Mouse (Mus musculus): ENCODE measurements at regions not wholly inside any gene's neighbourhood (a gene's known extent, or its start where the extent isn't known, plus 50 kb on each side); places are given as distances from the start of the nearest gene placed in this dataset.

GRCm38 (mm10) chr7:75923951-75924467, 75.9 kb downstream of the Klhl25 start:
- peak in 1 of 2 experiments; percentile 20 for DNase-seq (ENCODE audit: low spot score in 2 of 2)

DNA sequence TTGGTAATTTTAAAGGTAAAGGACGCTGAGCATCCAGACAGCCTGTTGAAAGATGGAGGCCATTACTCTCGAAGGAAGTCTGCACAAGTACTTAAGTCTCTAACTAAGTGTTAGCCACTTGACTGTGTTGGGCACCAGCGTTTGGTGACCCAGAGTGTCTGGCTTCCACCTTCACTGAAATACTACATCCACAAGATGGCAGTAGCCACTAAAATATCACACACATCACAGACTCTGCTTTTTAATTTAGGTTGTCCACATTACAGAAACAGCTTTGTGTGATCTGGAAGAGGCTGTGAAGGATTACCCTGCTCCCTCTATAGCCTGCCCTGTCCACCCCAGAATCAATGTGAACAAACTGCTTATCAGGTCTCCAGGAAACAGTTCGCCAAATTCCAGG, 79.4 kb downstream of the Klhl25 start:
- peak in 1 of 2 experiments; percentile 23 for DNase-seq (ENCODE audit: low spot score in 2 of 2)

DNA sequence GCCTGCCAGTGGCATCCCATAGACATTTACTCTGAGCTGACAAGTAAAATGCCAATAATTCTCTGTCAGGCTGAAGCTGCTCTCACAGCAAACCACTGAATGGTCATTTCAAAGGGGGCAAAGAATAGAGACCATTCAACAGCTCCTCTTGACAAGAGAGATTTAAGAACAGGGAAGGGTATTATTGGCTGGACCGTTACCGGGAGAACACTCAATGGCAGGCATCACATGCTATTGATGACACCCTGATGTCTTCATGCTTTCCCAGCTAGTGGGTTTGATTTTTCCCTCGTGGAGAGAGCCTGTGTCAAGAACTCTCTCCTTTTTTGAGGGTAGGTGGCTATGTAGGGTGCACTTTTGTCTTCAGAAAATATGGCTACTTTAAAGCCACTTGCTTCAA, 95.7 kb downstream of the Klhl25 start:
- no peak for DNase-seq (ENCODE audit: low spot score in 2 of 2)

- DNase-seq (ENCODE audit: low spot score in 2 of 2) = no peak
Measured at GRCm38 (mm10) chr7:75955671-75956070, 107.6 kb downstream of the Klhl25 start.

- DNase-seq (ENCODE audit: low spot score in 2 of 2) = no peak
Measured at GRCm38 (mm10) chr7:75957366-75957765, 109.3 kb downstream of the Klhl25 start.

DNA sequence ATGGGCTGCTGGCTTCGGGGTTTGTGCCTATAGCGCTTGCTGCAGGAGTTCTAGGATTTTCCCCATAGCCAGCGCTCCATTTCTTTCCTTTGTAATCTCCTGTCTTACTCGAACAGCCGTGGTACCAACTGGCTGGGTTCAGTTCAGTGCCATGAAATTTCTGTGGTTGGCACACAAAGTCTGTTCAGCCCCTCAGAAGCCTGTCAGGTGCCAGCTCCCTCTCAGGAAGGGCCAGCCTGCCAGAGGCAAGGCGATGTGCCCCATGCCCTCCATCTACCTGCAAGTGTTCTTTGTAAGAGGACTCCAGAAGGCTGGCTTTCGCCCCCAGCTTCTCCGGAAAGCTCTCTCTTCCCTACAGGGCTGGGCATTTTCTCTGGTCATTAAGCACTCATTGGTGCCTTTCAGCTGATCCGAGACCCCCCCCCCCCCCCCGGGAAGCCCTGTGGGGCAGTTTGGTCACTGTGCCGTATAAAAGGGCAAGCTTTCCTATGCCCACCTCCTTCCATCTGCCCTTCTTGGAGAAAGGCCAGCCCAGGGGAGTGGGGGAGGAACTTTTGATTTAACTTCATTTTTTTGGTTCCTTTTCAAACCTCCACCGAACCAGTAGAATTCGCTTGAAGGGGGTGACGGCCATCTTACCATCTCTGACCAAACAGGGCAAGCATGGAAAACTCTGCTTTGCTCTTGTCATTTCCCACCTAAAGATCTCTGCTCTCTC, 112.0 kb downstream of the Klhl25 start:
- DNase-seq (ENCODE audit: low spot score in 2 of 2) = peak in 1 of 2 experiments; percentile 45

- no peak for DNase-seq (ENCODE audit: low spot score in 2 of 2)
Measured at GRCm38 (mm10) chr7:75968177-75968576, 120.1 kb downstream of the Klhl25 start.

DNA sequence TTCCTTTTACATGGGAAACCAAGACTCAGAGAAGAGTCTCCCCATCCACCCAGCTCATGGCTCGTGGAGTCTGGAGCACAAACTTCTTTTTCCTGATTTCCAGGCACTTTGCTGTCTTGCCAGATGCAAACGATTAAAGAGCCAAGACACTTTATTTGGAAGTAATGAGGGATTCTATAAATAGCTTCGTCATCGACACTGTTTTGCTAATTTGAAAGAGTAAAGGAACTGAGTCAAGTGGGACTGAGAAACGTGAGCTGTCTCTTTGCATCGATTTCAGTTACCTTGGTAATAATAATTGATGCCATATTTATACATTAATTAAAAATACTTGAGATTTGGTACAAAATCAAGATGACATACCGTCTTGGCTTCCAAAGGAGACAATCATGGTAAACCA, 122.8 kb downstream of the Klhl25 start:
- no peak for DNase-seq (ENCODE audit: low spot score in 2 of 2)

DNA sequence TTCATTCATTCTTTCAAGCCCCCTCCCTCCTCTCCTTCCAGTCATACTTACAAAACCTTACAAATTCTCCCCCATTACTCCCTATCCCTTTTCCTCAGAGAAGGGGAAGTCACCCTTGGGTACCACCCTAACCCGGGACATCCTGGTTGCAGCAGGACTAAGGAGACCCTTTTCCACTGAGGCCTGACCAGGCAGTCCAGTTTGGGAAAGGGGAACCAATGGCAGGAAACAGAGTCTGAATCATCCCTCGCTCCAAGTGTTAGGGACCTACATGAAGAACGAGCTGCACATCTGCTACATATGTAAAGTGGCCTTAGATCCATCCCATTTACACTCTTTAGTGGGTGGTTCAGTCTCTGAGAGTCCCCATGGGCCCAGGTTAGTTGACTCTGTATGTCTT, 123.6 kb downstream of the Klhl25 start:
- no peak for DNase-seq (ENCODE audit: low spot score in 2 of 2)

DNA sequence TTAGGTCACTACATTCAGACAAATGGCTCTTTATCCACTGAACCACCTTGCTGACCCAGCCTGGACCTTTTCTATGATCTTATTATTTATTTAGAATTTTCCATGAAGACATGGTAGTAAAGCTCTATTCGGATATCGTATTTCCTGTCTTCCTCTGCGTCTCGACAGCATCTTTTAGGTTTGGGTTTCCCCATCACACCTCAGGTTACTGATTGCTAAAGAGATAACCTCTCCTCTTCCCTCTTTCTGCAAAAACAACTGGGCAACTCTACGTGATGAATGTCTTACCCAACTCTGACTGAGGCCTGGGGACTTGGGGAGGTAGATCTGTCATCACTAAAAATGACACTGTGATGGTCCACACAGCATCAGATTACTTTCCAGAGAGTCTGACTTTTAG, 133.4 kb downstream of the Klhl25 start:
- DNase-seq (ENCODE audit: low spot score in 2 of 2) = no peak

GRCm38 (mm10) chr7:75983029-75983808, 135.1 kb downstream of the Klhl25 start:
- DNase-seq (ENCODE audit: low spot score in 2 of 2) = no peak

DNA sequence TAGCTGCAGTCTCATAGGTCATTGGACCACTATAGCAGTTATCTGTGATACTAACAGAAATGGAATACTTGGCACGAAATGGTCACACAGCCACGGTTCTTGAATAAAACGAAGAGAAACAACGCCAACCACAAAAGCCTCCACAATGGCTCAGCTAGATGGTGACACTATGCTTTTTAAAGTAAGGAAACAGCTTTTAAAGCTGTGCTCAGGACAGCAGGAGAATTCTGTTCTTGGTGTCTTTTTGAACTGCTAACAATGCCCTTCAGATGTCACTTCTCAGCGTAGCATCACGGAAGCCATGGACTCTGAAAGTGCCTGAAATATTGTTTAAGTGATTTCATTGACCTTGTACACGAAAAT, 135.7 kb downstream of the Klhl25 start:
- DNase-seq (ENCODE audit: low spot score in 2 of 2) = no peak

DNA sequence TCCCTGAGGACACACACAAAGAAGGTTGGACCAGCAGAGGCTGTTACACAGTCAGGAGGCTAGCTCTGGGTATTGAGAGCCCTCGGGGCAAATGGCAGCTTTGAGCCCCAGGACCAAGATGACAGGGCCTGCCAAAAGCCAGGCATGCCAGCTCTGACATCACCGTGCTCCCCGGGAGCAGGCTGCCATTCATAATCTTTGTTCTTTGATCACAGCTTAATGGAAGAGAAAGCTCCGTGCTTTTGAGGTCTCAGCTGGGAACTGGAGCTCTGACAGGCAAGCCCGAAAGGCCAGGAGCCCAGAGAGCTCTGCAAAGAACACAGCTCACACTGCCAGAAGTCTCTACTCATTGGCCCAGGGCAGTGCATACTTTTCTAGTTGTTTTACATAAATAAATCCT, 150.7 kb downstream of the Klhl25 start:
- no peak for DNase-seq (ENCODE audit: low spot score in 2 of 2)

GRCm38 (mm10) chr7:75999324-75999907, 151.3 kb downstream of the Klhl25 start:
- no peak for DNase-seq (ENCODE audit: low spot score in 2 of 2)

- no peak for DNase-seq (ENCODE audit: low spot score in 2 of 2)
Measured at GRCm38 (mm10) chr7:76001012-76001411, 152.9 kb downstream of the Klhl25 start.

DNA sequence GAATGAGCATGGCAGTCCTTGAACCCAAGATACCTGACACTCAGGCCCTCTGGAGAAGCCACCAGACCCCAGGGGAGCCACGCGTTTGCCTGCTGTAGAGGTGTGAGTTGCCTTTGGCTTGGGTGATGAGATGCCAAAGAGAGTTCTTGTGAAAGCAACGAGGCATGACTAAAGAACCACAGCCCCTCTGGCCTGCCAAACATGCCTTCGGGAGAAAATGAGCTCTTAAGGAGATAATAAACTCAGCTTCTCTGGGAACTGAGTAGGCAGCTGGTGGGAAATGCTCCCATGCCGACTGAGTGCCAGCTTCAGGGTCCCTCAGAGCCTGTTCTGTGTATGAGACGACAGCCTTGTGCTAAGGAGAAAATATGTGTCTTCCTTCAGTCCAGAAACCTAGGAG, 160.1 kb downstream of the Klhl25 start:
- no peak for DNase-seq (ENCODE audit: low spot score in 2 of 2)

DNA sequence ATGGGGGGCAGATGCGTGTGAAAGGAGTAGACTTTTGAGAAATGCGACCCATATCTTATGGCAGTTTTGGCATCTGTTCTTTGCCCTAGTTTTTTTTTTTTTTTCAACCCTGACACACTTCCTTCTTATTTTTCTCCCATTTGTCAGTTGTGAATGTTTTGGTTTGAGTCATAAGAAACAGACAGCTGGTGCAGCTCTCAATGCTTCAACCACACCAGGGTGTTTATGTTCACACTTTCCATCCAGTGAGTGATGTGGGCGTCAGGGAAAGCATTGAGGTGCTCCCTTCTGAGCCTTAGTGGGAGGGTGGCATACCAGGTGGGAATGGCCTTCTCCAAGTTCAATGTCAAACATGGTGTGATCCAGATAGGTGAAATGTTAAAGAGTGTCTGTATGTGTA, 181.9 kb upstream of the Agbl1 start:
- no peak for DNase-seq (ENCODE audit: low spot score in 2 of 2)

DNA sequence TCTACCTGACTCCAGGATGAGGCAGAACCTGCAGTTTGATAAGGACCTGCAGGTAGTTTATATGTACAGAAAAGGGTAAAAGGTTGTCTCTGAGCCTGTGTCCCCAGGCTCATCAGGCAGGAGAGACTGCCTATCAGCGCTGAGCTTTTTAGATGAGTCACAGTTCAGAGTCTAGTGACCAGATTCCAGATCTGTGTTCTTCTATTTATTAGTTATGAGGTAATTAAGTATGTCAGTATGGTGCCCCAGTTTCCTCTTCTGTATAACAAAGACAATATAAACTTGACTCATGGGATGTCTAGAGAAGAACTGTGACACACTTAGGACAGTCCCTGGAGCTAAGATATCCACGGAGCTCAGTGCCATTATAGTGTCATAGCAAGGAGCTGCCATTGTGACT, 180.3 kb upstream of the Agbl1 start:
- no peak for DNase-seq (ENCODE audit: low spot score in 2 of 2)

- DNase-seq (ENCODE audit: low spot score in 2 of 2) = no peak
Measured at GRCm38 (mm10) chr7:76053843-76054242, 175.8 kb upstream of the Agbl1 start.

DNA sequence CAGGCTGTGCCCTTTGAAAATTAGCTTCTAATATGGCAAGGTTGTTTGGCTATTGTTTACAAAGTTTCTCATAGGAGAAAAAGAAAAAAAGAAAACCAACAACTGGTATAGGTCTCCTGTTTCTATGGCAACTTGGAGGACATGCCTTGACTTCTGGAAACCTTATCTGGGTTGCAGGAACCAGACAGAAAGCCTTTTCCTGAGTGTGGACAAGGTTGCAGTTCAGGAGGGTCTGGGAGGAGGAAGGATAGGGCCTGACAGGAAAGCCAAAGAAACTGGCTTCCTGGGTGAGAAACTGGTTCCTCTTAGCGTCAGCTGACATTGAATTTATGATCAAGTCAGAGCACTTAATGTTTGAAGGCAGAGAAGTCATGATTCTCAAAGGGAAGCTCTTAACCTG, 130.5 kb upstream of the Agbl1 start:
- no peak for DNase-seq (ENCODE audit: low spot score in 2 of 2)

DNA sequence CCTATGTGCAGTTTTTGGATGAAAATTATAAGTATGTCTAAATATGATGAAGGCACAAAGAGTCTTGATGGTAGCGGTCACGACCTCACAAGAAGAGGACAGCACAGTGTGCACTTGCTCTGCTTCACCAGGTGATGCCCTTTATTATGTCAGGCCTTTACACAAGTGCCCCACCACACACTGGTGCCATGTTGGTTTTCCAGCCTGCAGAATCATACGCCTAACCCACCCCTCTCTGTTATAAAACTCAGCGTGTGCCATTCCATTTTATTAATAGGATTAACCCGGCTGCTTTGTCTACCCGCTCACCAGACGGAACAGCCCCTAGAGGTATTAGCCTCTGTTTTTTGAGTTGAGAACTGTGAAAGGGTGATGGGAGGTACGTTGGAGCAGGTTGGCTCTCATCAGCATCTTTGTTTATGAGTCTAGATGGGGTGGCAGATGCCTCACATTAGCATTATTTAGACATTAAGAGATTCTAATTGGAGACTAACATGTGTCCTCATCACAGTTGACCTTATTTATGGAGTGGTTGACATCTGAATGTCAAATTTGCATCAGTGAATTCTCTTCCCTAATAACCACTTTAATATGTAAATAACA, 108.3 kb upstream of the Agbl1 start:
- DNase-seq (ENCODE audit: low spot score in 2 of 2) = no peak

GRCm38 (mm10) chr7:76127641-76128111, 102.0 kb upstream of the Agbl1 start:
- DNase-seq (ENCODE audit: low spot score in 2 of 2) = no peak
